Mouse (Mus musculus) lung, postnatal 14 days (tissue): ENCODE results near the gene Anks6.
A peak's percentile ranks its signal among the peaks of the same experiment; 100 is the strongest.

Experiments
- DNase-seq: peaks from one replicate; pipeline ENCODE4 v3.0.0; 2021

Gene Anks6

DNA sequence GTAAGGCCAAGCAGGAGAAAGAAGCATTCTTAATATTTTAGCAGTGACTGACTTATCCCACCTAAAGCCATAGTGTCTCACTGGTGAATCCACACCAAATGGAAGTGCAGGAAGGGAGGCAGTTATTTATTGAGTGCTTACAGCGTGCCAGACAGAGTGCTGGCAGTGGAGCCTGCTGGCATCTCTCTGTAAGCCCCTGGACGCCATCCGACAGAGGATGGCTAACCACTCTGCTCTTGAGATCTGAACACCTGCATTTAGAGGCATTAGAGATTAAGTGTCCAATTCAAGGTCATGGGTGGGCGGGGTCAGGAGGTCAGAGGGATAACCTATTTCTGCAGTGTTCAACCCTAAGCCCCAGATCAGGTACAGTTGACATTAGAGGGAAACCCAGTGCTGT, 68.4 kb downstream of the Anks6 start:
- no peak for DNase-seq

DNA sequence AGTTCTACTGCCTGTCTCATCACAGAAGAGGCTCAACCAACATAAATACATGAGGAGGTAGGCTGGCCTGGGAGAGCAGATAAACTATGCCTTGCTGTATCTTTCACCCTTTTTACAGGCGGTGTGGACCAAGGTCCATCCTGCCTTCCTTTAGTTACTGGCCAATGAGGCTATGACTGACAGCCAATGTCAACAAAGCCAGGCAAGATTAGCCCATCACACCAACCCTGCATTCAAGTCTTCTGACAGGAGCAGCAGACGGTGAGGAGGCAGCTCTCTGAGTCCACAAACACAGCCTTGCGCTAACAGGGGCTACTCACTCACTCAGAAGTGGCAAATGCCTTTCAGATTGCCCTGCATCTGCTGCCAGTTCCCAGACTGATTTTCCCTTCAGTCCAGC, 69.0 kb downstream of the Anks6 start:
- DNase-seq = no peak

DNA sequence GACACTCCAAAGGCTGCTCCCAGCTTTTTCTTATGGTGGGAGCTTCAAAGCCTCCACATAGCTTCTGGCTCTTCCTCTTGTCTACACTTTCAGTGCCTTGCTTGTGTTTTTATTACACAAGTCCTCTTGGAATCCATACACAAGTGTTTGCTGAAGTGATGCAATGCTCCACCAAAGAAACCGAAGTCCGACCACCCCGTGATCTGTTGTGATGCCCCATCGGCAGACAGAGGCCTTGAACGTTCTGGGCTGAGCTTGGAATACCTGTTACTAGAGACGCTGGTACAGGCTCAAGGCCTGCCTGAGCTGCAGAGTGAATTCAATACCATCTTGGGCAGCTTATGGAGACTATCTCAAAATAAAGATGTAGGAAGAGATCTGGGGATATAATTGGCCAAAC, 69.4 kb downstream of the Anks6 start:
- no peak for DNase-seq

DNA sequence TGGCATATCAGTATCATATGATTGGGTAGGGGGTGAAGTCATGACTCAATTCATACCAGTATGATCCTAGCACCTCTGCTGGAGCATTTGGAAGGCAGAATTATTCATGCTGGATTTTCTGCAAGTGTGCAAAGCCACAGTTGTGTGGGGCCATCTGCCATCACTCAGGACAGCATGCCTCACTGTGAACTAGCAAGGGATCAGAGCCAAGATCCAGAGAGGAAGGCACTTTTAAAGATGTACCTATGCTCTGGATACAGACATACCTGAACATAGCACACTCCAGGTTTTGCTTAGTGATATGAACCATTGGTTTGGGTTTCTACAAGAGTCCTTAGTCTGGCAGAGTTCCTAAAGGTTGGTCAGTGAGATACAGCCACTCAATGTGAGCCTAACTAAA, 71.2 kb downstream of the Anks6 start:
- DNase-seq = no peak

DNA sequence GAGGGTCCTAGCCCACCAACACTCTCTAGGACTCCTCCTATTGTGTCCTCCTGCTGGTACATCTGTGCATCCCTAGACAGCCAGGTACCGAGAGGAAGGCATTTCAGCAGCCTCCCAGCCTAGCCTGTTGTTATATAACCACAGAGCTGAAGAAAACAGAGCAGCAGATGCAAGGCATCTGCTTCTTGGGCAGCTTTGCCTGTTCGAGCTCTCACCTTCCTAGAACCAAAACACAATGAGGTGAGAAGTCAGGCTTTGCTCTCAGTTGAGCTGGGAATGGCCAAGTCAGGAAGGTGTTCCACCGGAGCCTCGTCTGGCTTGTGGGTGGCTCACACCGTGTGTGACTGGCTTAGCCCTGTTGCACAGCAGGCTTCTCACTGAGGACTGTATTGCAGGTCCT, 74.3 kb downstream of the Anks6 start:
- no peak for DNase-seq

DNA sequence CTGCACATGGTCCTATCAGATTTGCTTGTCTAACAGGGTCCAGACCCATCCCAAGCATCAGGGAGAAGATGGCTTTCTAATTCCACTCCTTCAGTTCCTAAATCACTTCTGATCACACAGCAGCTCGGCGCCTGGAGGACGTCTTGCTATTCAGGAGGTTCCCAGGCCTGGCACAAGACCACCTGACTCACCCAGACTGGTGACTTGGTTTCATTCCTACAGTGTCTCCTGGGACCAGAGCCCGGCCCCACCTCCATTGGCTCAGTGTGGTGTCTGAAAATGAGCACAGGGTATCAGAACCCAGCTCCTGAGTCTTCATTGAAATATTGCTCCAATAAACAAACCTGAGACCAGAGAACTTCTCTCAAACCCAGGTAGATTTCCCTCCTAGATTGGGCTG, 75.1 kb downstream of the Anks6 start:
- no peak for DNase-seq

DNA sequence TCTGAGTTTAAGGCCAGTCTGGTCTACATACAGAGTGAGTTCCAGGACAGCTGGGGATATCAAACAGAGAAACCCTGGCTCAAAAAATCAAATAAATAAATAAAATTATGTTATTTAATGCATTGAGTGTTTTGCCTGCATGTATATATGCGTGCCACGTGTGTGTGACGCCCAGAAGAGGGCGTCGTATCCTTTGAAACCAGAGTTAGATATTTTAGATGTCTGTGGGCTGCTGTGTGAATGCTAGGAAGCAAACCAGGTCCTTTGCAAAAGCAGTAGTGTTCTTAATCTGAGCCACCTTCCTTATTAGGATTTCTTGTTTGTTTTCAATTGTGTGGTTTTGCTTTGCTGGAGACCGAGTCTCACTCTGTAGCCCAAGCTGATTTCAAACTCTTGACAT, 78.9 kb downstream of the Anks6 start:
- DNase-seq = no peak

DNA sequence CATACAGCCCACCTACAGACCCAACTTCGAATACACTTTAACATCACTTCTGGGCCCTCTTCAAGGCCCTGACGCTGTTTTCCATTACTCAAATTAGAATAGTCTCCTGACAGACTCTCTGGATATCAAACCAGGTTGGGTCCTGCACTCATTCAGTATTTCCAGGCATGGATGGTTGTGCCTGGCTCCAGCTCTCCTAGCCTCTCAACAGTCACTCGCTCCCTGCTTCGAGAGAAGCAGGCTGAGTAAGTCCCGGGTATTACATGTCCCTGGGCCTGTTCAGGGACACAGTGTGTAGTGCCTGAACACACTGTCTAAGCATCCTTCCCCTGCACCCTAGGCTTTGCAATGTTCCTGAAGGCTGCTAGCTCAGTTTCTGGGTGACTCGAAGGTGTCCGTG, 80.1 kb downstream of the Anks6 start:
- DNase-seq = no peak

DNA sequence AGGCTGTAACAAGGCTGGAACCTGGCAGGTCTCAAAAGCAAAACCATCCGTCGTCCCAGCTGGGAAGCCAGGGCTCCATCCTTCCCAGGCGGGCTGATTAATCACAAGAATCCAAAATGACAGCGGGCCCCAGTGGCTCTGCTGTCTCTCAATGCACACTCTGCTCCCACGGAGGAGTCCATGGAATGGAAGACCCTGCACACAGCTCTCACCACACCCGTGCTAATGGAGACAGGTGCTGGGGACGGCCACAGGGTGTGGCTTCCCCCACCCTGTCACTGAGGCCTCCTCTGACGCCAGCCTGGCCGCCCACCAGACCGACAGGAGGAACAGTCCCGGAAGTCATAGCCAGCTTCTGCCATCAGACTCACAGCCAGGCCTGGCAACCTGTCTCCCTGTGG, 80.6 kb downstream of the Anks6 start:
- DNase-seq = no peak

DNA sequence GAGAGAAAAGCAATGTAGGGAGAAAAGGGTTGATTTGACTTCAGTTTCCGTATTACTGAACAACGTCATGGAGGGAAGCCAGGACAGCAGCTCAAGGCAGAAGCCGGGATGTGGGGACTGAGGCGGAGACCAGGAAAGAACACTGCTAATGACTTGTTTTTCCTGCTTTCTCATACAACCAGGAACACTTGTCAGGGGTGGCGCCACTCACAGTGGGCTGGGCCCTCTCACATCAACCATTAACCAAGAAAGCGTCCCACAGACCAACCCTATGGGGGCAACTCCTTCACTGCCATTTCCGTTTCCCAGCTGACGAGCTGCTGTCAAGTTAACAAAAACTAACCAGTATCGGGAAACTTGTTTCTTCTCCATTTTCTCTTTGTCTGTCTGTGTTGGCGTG, 83.9 kb downstream of the Anks6 start:
- no peak for DNase-seq

DNA sequence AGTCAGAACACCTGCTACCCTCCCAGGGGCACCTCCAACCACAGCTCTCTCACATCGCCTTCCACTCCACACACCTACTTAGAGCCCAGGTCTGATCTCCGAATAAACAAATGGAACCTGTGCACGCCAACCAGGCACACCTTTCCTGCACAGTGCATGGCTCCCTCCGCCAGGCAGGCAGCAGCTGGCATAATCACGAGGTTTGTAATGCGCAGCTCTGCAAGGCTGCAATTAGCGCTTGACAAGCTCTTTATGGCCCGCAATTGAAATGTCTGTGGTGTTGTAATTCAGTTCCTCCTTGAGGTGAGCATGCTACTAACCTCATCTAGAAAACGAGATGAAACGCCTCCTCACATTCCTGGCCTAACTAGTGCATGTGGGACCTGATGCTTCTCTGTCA, 89.2 kb downstream of the Anks6 start:
- no peak for DNase-seq

DNA sequence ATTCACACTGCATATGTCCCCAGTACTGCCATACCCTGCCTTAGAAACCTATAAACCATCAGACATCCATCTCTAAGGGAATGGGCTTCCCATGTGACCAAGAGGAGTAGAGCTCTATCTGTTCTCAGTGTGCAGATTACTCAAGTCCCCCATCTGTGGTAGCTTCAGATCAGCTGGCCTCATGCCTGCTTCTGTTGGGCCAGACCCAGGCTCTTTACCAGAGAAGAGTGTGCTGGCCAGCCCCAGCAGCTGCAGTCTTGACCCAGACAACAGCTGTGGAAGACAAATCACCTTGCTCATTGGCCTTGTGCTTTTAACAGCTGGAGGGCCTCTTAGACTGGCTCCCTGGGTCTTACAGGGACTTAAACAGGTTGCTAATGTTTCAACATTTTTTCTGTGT, 90.7 kb downstream of the Anks6 start:
- peak; percentile 21 for DNase-seq
